Mouse (Mus musculus) testis, postnatal 10 days (tissue): ENCODE measurements at regions not wholly inside any gene's neighbourhood (a gene's known extent, or its start where the extent isn't known, plus 50 kb on each side); places are given as distances from the start of the nearest gene placed in this dataset.

Source experiments
- DNase-seq: peaks from one replicate; pipeline ENCODE4 v3.0.0; 2021; ENCODE audit warnings: low spot score

DNA sequence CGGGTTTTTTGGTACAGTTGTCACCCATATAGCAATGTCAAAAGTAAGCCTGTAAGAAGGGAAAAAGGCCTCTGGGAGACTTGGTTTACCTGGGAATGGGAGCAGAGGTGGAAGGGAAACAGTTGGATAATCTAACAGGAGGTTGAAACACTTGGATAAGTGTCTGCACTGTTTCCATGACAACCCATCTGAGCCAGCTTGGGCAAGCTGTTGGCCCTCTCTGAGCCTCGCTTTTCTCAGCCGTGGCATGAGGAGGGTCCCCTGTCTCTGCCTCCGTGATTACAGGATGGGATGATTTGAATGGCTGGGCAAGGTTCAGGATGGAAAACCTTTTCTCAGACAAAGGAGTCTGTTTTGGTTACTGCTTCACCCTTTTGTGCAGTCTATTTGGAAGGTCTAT, 265.6 kb downstream of the Emp1 start:
- DNase-seq = no peak

DNA sequence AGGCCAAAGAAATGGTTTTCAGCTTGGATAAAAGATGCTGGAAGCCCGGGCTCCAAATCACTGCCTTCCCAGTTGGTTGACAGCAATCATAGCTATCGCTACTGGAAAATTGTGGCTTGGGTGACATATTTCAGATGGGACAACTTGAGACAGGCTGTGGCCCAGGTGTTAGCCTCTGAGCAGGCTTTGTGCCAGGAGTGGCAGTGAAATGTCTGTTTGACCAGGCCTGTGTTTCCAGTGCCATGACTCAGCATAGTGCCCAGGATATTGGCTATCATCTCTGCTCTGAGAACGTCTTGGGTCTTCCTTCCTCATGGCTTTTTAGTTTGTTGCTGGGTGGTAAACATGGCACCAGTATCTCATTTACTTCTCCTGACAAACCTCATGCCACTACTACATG, 266.9 kb downstream of the Emp1 start:
- DNase-seq = no peak

- no peak for DNase-seq
These were observed 270.3 kb downstream of the Emp1 start for GRCm38 (mm10) chr6:135632671-135633070.

- DNase-seq = no peak
These were observed 274.3 kb downstream of the Emp1 start for GRCm38 (mm10) chr6:135636648-135637047.

- DNase-seq = no peak
These were observed 280.4 kb downstream of the Emp1 start for GRCm38 (mm10) chr6:135642711-135643110.

- DNase-seq = no peak
These were observed 283.8 kb downstream of the Emp1 start for GRCm38 (mm10) chr6:135646177-135646576.

DNA sequence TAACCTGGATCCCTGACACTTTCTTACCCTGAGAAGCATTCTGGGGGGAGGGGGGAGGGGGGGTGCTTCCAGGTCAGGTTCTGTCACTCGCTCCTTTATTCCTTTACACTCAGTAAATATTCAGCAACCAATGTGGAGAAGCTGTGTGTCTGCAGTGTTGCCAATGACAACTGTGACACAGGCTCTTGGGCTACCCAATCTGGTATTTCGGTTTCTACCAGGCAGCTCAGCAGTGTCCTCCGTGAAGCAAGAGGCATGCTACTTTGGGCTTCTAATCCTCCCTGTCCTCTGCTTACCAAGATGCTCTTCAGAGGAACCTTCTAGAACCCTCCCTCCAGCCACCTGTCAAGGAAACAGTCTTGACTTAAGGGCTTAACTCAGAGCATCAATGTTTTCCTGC, 290.7 kb downstream of the Emp1 start:
- no peak for DNase-seq

- no peak for DNase-seq
These were observed 300.0 kb downstream of the Emp1 start for GRCm38 (mm10) chr6:135662386-135662785.

- DNase-seq = no peak
These were observed 300.6 kb downstream of the Emp1 start for GRCm38 (mm10) chr6:135662801-135663537.
